ENCODE assay signal across 9 mouse cellular contexts in genomic region chr15:95836646-95837434, GRCm38 (mm10). TPM values are rescaled to one million over a fixed set of nuclear protein-coding genes. Genes with fewer than 3 reads are reported as not detected.
DNase-seq lines count a peak whose midpoint lies in the region; ATAC-seq and TF ChIP-seq lines count a peak whose summit lies in the region.
"Had no signal": no experiment of that assay in that cellular context is flagged by ENCODE, and none has a peak within 500 bp of the region (broad histone marks: within the 10 kb centered on the region; RNA-seq: fewer than 3 reads in every experiment).

No protein-coding gene starts in this region.

- TF ChIP-seq CTCF in kidney, postnatal 0 days (IDR thresholded peaks at IDR 0.05; ENCODE audit: low read depth): no peak

- 24% methylated on average over 13 of the region's 13 CpGs for WGBS in kidney, postnatal 0 days
- WGBS in liver, embryonic 13.5 days (ENCODE audit: insufficient replicate concordance): 26% methylated on average over 13 of the region's 13 CpGs

- DNase-seq in kidney, postnatal 0 days (ENCODE audit: low spot score): no peak
- no peak for DNase-seq in kidney, adult 18-20 months
- DNase-seq in brain, adult 2 months (ENCODE audit: low read depth, low spot score): peak; percentile 62
- no peak for DNase-seq in liver, embryonic 13.5 days
- no peak for DNase-seq in adrenal gland, postnatal 10 days
- DNase-seq in gastrocnemius, postnatal 10 days: no peak
- DNase-seq: cerebellum, adult 2 months had no signal

- peak overlapping the region; percentile 19; the same call in 1 of the 2 replicates for H3K9ac ChIP-seq in kidney, postnatal 0 days (ENCODE audit: low read depth, low read length)
- no peak overlapping the region for H3K9ac ChIP-seq in liver, embryonic 13.5 days

- H3K4me2 ChIP-seq in kidney, postnatal 0 days (ENCODE audit: low read length): no peak overlapping the region
- no peak overlapping the region for H3K4me2 ChIP-seq in liver, embryonic 13.5 days

- no peak overlapping the region for H3K4me3 ChIP-seq in kidney, postnatal 0 days (replicated peaks; ENCODE audit: low read depth, low read length)
- H3K4me3 ChIP-seq in brown adipose tissue, adult 24 weeks (ENCODE audit: insufficient read depth, low read depth, low read length): no peak overlapping the region
- no peak overlapping the region for H3K4me3 ChIP-seq in liver, embryonic 13.5 days (replicated peaks)

- no peaks in the 10 kb centered on the region for H3K9me3 ChIP-seq in kidney, postnatal 0 days (replicated peaks; ENCODE audit: low read length)
- H3K9me3 ChIP-seq in liver, embryonic 13.5 days (replicated peaks): no peaks in the 10 kb centered on the region
- H3K9me3 ChIP-seq: G1E had no signal

- peaks cover 41% of the 10 kb centered on the region for H3K4me1 ChIP-seq in kidney, postnatal 0 days (replicated peaks; ENCODE audit: insufficient read depth, low read length)
- H3K4me1 ChIP-seq in brown adipose tissue, adult 24 weeks (ENCODE audit: control insufficient read depth, insufficient read depth, insufficient read length, low read length): peaks cover 42% of the 10 kb centered on the region
- H3K4me1 ChIP-seq in liver, embryonic 13.5 days (replicated peaks): peaks cover 61% of the 10 kb centered on the region

- H3K27ac ChIP-seq in kidney, postnatal 0 days: peak overlapping the region; percentile 74
- peak overlapping the region; percentile 81 for H3K27ac ChIP-seq in brown adipose tissue, adult 24 weeks (replicated peaks; ENCODE audit: low read depth, low read length)
- H3K27ac ChIP-seq in liver, embryonic 13.5 days: peak overlapping the region; percentile 71; the same call in 1 of the 2 replicates

- H3K27me3 ChIP-seq in kidney, postnatal 0 days (ENCODE audit: insufficient read depth, low read length): no peaks in the 10 kb centered on the region
- no peaks in the 10 kb centered on the region for H3K27me3 ChIP-seq in liver, embryonic 13.5 days

- H3K36me3 ChIP-seq in kidney, postnatal 0 days (ENCODE audit: insufficient read depth, low read length): no peaks in the 10 kb centered on the region
- H3K36me3 ChIP-seq in liver, embryonic 13.5 days: no peaks in the 10 kb centered on the region
- H3K36me3 ChIP-seq: G1E had no signal

- no peak for ATAC-seq in kidney, postnatal 0 days (replicated peaks; ENCODE audit: low FRiP score, low read depth)
- ATAC-seq in liver, embryonic 13.5 days (ENCODE audit: low read depth): no peak

RNA-seq across cellular contexts. Expression of gene Ano6, which starts 46.2 kb away (rescaled TPM):
- 35.2 and 39.6 TPM in 2 replicates for polyA plus RNA-seq in kidney, postnatal 0 days (2015; fragmentation: Nextera tagmentation; extraction: Ambion mirVana)
- polyA plus RNA-seq in brown adipose tissue, adult 24 weeks (2012; ENCODE audit: insufficient read depth, insufficient read length, missing spikeins): 14.3 and 21.1 TPM in 2 replicates
- 7.8 and 10.6 TPM in 2 replicates for polyA plus RNA-seq in liver, embryonic 13.5 days (2015; fragmentation: Nextera tagmentation; extraction: Ambion mirVana)
- 10 to 100 TPM; 54.4 to 72.8 TPM for total RNA-seq in adrenal gland, postnatal 10 days (2021)
- total RNA-seq in gastrocnemius, postnatal 10 days (2021): 10 to 100 TPM; 64.8 to 76.4 TPM
